Mouse (Mus musculus) layer of hippocampus, adult 8-10 months (tissue): ENCODE measurements around the gene Ttc9c. TPM values are rescaled to one million over a fixed set of nuclear protein-coding genes. Genes with fewer than 3 reads are reported as not detected.

Experiments
- DNase-seq, 2 experiments: peaks; one replicate each; pipeline ENCODE4 v3.0.0; 2022; ENCODE audit warnings: low spot score in 2 of 2
- total RNA-seq, 4 experiments: library from RNA; stranded (reverse); gene quantifications; 2 replicates each; pipeline ENCODE4 v1.2.4; 2022

The Ttc9c gene
- total RNA-seq, 4 experiments from 2014 or later = 36.4 to 45.1 (median 40.1) TPM

- DNase-seq = no peak
Measured at GRCm38 (mm10) chr19:8830664-8831063, 11.5 kb upstream of the Ttc9c start.

- DNase-seq = no peak
Measured at GRCm38 (mm10) chr19:8829660-8830059, 10.5 kb upstream of the Ttc9c start, which contains the start of gene AC129217.1. Gene AC129217.1 (plus strand): TSS chr19:8829773.

GRCm38 (mm10) chr19:8822696-8823095, 3.6 kb upstream of the Ttc9c start:
- no peak for DNase-seq

GRCm38 (mm10) chr19:8821146-8821545, 2.0 kb upstream of the Ttc9c start:
- DNase-seq = no peak

- DNase-seq = no peak
Measured at GRCm38 (mm10) chr19:8820424-8820956, 1.4 kb upstream of the Ttc9c start.

GRCm38 (mm10) chr19:8819596-8820423, 677 bp upstream of the Ttc9c start, which contains the start of gene Hnrnpul2:
Gene Hnrnpul2 (plus strand): TSS chr19:8820010.
- peak; percentile 98 to 99 for DNase-seq

GRCm38 (mm10) chr19:8818301-8818798, 783 bp downstream of the Ttc9c start:
- DNase-seq = no peak

GRCm38 (mm10) chr19:8817001-8817400, 2.1 kb downstream of the Ttc9c start:
- no peak for DNase-seq

GRCm38 (mm10) chr19:8815812-8816211, 3.3 kb downstream of the Ttc9c start:
- no peak for DNase-seq

GRCm38 (mm10) chr19:8806810-8807209, 12.3 kb downstream of the Ttc9c start:
- no peak for DNase-seq

GRCm38 (mm10) chr19:8803879-8804660, 15.1 kb downstream of the Ttc9c start:
- no peak for DNase-seq

- DNase-seq = no peak
Measured at GRCm38 (mm10) chr19:8803204-8803780, 15.8 kb downstream of the Ttc9c start.

- DNase-seq = peak; percentile 96 to 98
Measured at GRCm38 (mm10) chr19:8802130-8802821, 16.9 kb downstream of the Ttc9c start, which contains the start of gene Zbtb3. Gene Zbtb3 (plus strand): TSS chr19:8802555.

GRCm38 (mm10) chr19:8798947-8799315, 20.2 kb downstream of the Ttc9c start:
- no peak for DNase-seq

- DNase-seq = peak; percentile 88 to 89
Measured at GRCm38 (mm10) chr19:8798264-8798946, 20.7 kb downstream of the Ttc9c start, which contains the start of gene Polr2g. Gene Polr2g (minus strand): TSS chr19:8798577.

- DNase-seq = no peak
Measured at GRCm38 (mm10) chr19:8790171-8790570, 29.0 kb downstream of the Ttc9c start.

GRCm38 (mm10) chr19:8789171-8789570, 30.0 kb downstream of the Ttc9c start:
- DNase-seq = peak in 1 of 2 experiments; percentile 43

- DNase-seq = no peak
Measured at GRCm38 (mm10) chr19:8788521-8788920, 30.6 kb downstream of the Ttc9c start.

GRCm38 (mm10) chr19:8786008-8786781, 32.9 kb downstream of the Ttc9c start, which contains the start of gene Taf6l:
Gene Taf6l (minus strand): TSS chr19:8786417.
- peak; percentile 94 to 95 for DNase-seq
